Mouse (Mus musculus): Measurements from ENCODE around the gene Elovl7.

DNA sequence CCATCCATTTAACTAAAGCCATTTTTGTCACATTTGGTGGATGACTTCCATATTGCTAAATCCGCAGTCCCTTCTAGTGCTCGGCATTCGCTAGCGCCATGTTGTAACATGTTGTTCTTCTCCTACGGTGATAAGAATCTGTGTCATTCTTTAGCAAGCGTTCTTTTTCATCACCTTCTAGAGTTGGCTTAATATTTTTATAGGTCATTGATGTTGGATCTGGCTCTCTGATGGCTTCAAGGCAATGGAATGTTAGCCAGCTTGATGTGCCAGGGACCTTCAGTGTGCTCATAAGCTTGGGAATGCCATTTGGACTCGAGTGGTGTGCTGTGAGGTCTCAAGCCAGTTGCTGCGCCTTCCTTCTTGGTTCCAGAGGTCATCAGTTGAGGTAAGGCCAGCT, 3.2 kb upstream of the Elovl7 start:
- TF ChIP-seq POLR2A (IDR thresholded peaks at IDR 0.05; ENCODE audit: control insufficient read depth, extremely low read depth, insufficient read depth, low read length, poor library complexity) (no peak), CTCF (IDR thresholded peaks at IDR 0.05; ENCODE audit: borderline replicate concordance, control insufficient read depth, extremely low read depth, insufficient read depth, low read length, poor library complexity) (no peak)
